Mouse (Mus musculus): ENCODE measurements around the gene Csnk1g2. TPM values are rescaled to one million over a fixed set of nuclear protein-coding genes. Genes with fewer than 3 reads are reported as not detected.

Gene Csnk1g2
- polyA plus RNA-seq, 1 experiment from 2014 or later, result 79.9 TPM

GRCm38 (mm10) chr10:80619465-80620244 lies 3.0 kb upstream of the Csnk1g2 start:
- H3K4me1 ChIP-seq (ENCODE audit: control insufficient read depth, insufficient read depth, low read length), result peaks cover 18% of the 10 kb centered on the region
- H3K4me3 ChIP-seq (ENCODE audit: low read depth, low read length), result no peak overlapping the region
- ATAC-seq, result no peak
- H3K27me3 ChIP-seq (ENCODE audit: control insufficient read depth, insufficient read depth, low read depth, low read length), result no peaks in the 10 kb centered on the region
- no peak overlapping the region for H3K4me2 ChIP-seq (ENCODE audit: low read length)
- no peaks in the 10 kb centered on the region for H3K9me3 ChIP-seq (replicated peaks; ENCODE audit: control insufficient read depth, low read length, poor library complexity, severe bottlenecking)
- 32% methylated on average over 8 of the region's 8 CpGs for WGBS
- peaks cover 5% of the 10 kb centered on the region for H3K36me3 ChIP-seq (ENCODE audit: control insufficient read depth, insufficient read depth, low read length)
- H3K27ac ChIP-seq (ENCODE audit: low read length), result no peak overlapping the region
- H3K9ac ChIP-seq (ENCODE audit: low read depth, low read length), result no peak overlapping the region

DNA sequence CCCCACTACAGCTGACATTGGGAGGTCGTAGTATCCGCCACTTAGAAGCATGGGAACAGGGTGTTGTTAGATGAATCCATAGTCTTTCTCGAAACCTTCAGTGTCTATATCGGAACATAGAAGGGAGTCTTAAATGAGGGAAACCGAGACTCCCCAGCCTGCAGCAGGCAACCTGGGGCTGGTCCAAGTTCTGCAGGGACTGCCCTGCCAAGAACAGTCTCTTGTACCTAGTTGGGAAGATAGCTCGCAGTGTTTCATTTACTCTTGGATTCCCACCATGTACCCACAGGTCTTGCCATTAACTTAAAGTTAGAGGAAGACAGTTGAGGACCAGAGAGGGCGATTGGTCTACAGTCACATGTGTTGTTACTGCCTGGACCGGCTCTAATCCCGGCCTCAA lies 2.3 kb upstream of the Csnk1g2 start:
- no peaks in the 10 kb centered on the region for H3K9me3 ChIP-seq (replicated peaks; ENCODE audit: control insufficient read depth, low read length, poor library complexity, severe bottlenecking)
- H3K4me1 ChIP-seq (ENCODE audit: control insufficient read depth, insufficient read depth, low read length), result peaks cover 24% of the 10 kb centered on the region
- H3K36me3 ChIP-seq (ENCODE audit: control insufficient read depth, insufficient read depth, low read length), result peaks cover 2% of the 10 kb centered on the region; the same call in 1 of the 2 replicates
- no peak overlapping the region for H3K9ac ChIP-seq (ENCODE audit: low read depth, low read length)
- 89% methylated on average over 9 of the region's 9 CpGs for WGBS
- ATAC-seq, result no peak
- no peak overlapping the region for H3K27ac ChIP-seq (ENCODE audit: low read length)
- H3K4me3 ChIP-seq (ENCODE audit: low read depth, low read length), result no peak overlapping the region
- H3K27me3 ChIP-seq (ENCODE audit: control insufficient read depth, insufficient read depth, low read depth, low read length), result no peaks in the 10 kb centered on the region
- no peak overlapping the region for H3K4me2 ChIP-seq (ENCODE audit: low read length)

GRCm38 (mm10) chr10:80620796-80621689 lies 1.6 kb upstream of the Csnk1g2 start:
- Histone ChIP-seq H3K27me3 (ENCODE audit: control insufficient read depth, insufficient read depth, low read depth, low read length) (no peaks in the 10 kb centered on the region), H3K9me3 (replicated peaks; ENCODE audit: control insufficient read depth, low read length, poor library complexity, severe bottlenecking) (no peaks in the 10 kb centered on the region), H3K27ac (ENCODE audit: low read length) (peak overlapping the region; percentile 98), H3K9ac (ENCODE audit: low read depth, low read length) (peak overlapping the region; percentile 66), H3K36me3 (ENCODE audit: control insufficient read depth, insufficient read depth, low read length) (no peaks in the 10 kb centered on the region), H3K4me1 (ENCODE audit: control insufficient read depth, insufficient read depth, low read length) (peaks cover 24% of the 10 kb centered on the region), H3K4me2 (ENCODE audit: low read length) (peak overlapping the region; percentile 85), H3K4me3 (ENCODE audit: low read depth, low read length) (peak overlapping the region; percentile 83)
- ATAC-seq, result 0 out of 2 replicates have a peak, but pooled peaks have one; percentile 0
- 47% methylated on average over 16 of the region's 16 CpGs for WGBS

DNA sequence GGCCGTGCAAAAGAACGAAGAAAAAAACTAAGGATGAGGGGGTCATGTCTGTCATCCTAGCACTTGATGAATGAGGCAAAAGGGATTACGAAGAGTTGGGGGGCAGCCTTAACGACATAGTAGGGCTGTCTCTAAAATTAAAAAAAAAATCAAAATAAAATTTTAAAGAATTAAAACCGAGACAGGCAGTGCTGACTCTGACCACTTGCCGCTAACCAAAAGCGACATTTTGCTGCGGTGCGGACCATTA lies 1.0 kb upstream of the Csnk1g2 start:
- Histone ChIP-seq H3K9ac (ENCODE audit: low read depth, low read length) (peak overlapping the region; percentile 66), H3K4me2 (ENCODE audit: low read length) (peak overlapping the region; percentile 85), H3K4me1 (ENCODE audit: control insufficient read depth, insufficient read depth, low read length) (peaks cover 24% of the 10 kb centered on the region), H3K36me3 (ENCODE audit: control insufficient read depth, insufficient read depth, low read length) (no peaks in the 10 kb centered on the region), H3K27me3 (ENCODE audit: control insufficient read depth, insufficient read depth, low read depth, low read length) (no peaks in the 10 kb centered on the region), H3K9me3 (replicated peaks; ENCODE audit: control insufficient read depth, low read length, poor library complexity, severe bottlenecking) (no peaks in the 10 kb centered on the region), H3K4me3 (ENCODE audit: low read depth, low read length) (peak overlapping the region; percentile 83), H3K27ac (ENCODE audit: low read length) (peak overlapping the region; percentile 98)
- WGBS, result under 1% methylated on average over 9 of the region's 9 CpGs
- ATAC-seq, result no peak

GRCm38 (mm10) chr10:80621940-80622660 lies 538 bp upstream of the Csnk1g2 start:
- H3K4me3 ChIP-seq (ENCODE audit: low read depth, low read length), result peak overlapping the region; percentile 83
- no peaks in the 10 kb centered on the region for H3K9me3 ChIP-seq (replicated peaks; ENCODE audit: control insufficient read depth, low read length, poor library complexity, severe bottlenecking)
- WGBS, result under 1% methylated on average over 64 of the region's 64 CpGs
- peak overlapping the region; percentile 85 for H3K4me2 ChIP-seq (ENCODE audit: low read length)
- peak overlapping the region; percentile 98 for H3K27ac ChIP-seq (ENCODE audit: low read length)
- no peaks in the 10 kb centered on the region for H3K27me3 ChIP-seq (ENCODE audit: control insufficient read depth, insufficient read depth, low read depth, low read length)
- H3K4me1 ChIP-seq (ENCODE audit: control insufficient read depth, insufficient read depth, low read length), result peaks cover 24% of the 10 kb centered on the region
- peak; percentile 96 for ATAC-seq
- peak overlapping the region; percentile 67 for H3K9ac ChIP-seq (ENCODE audit: low read depth, low read length)
- no peaks in the 10 kb centered on the region for H3K36me3 ChIP-seq (ENCODE audit: control insufficient read depth, insufficient read depth, low read length)

DNA sequence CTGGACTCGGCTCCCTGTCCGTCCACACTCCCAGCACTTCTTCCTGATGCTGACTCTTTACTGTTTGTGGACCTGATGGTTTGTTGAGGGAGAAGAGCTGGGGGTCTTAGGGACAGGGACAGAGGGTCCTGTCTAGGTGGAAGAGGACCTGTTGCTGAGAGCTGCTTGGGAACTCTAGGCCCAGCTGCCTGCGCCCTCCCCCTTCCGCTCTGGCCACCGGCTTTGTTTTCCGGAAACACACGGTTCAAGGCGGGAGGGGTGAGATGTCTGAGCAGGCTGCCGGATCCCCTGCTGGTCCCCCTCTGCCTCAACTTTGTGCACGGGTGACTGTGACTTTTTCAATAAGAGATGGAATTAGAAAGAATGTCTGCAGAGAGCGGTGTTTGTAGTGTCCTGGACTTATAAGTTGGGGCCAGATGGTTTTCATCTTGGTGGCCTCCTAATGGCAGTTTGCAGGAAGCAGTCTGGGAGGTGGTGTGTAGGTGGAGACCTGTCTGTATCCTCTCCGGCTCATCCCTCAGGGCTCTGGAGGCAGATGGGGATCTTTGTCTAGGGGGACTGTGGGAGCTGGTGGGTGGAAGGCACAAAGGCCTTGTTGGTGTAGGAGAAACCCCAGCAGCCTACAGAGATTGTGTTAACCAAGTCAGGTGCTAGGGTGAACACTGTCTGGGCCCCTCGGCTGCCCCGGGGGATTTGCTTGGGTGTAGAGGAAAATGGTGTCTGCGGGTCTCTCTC lies 986 bp downstream of the Csnk1g2 start:
- Histone ChIP-seq H3K27ac (ENCODE audit: low read length) (peak overlapping the region; percentile 98; the same call in 1 of the 2 replicates), H3K27me3 (ENCODE audit: control insufficient read depth, insufficient read depth, low read depth, low read length) (no peaks in the 10 kb centered on the region), H3K4me2 (ENCODE audit: low read length) (peak overlapping the region; percentile 59), H3K4me3 (ENCODE audit: low read depth, low read length) (peak overlapping the region; percentile 83), H3K9me3 (replicated peaks; ENCODE audit: control insufficient read depth, low read length, poor library complexity, severe bottlenecking) (no peaks in the 10 kb centered on the region), H3K36me3 (ENCODE audit: control insufficient read depth, insufficient read depth, low read length) (no peaks in the 10 kb centered on the region), H3K4me1 (ENCODE audit: control insufficient read depth, insufficient read depth, low read length) (peaks cover 24% of the 10 kb centered on the region), H3K9ac (ENCODE audit: low read depth, low read length) (peak overlapping the region; percentile 95)
- 17% methylated on average over 15 of the region's 15 CpGs for WGBS
- no peak for ATAC-seq

DNA sequence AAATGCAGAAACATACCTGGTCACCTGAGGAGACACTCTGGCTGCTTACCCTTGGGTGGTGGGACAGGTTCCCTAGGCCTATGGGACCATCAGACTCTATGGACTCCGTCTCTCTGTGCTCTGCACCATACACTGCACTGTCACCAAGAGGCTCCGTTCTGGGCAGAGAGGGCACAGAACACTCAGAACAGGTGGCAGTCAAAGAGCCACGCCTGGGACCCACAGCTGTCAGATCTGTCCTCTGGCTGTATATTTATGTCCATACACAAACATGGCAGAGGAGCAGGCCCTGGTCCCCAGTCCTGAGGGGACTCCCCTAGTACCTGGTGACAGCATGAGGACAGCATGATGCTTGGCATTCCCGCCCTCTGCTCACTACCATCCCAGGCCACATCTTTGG lies 3.1 kb downstream of the Csnk1g2 start:
- Histone ChIP-seq H3K4me2 (ENCODE audit: low read length) (no peak overlapping the region), H3K9me3 (replicated peaks; ENCODE audit: control insufficient read depth, low read length, poor library complexity, severe bottlenecking) (no peaks in the 10 kb centered on the region), H3K4me3 (ENCODE audit: low read depth, low read length) (no peak overlapping the region), H3K9ac (ENCODE audit: low read depth, low read length) (no peak overlapping the region), H3K4me1 (ENCODE audit: control insufficient read depth, insufficient read depth, low read length) (peaks cover 24% of the 10 kb centered on the region), H3K27ac (ENCODE audit: low read length) (no peak overlapping the region), H3K36me3 (ENCODE audit: control insufficient read depth, insufficient read depth, low read length) (no peaks in the 10 kb centered on the region), H3K27me3 (ENCODE audit: control insufficient read depth, insufficient read depth, low read depth, low read length) (no peaks in the 10 kb centered on the region)
- no peak for ATAC-seq
- 91% methylated on average over 4 of the region's 4 CpGs for WGBS

DNA sequence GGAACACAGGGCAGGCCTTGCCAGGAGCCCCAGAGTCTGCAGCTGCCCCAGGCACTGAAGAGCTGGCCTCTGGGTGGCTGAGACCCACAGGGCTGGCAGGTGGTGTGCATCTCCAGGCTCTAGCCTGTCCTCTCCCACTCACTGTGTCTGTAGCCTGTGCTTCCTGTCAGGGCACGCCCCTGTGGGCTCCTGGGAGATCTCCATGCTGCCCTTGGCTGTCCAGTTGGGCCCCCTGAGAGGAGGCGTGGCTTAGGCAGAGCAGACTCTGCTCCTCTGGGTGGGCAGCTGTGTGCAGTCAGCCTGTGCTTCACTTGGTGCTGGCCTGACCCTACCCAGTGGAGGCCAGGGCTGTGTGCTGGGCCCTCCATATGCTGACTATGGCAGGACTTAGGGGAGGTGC lies 5.0 kb downstream of the Csnk1g2 start:
- H3K9me3 ChIP-seq (replicated peaks; ENCODE audit: control insufficient read depth, low read length, poor library complexity, severe bottlenecking), result no peaks in the 10 kb centered on the region
- H3K4me1 ChIP-seq (ENCODE audit: control insufficient read depth, insufficient read depth, low read length), result peaks cover 20% of the 10 kb centered on the region
- no peak for ATAC-seq
- H3K9ac ChIP-seq (ENCODE audit: low read depth, low read length), result 0 out of 2 replicates have a peak overlapping the region, but pooled peaks have one; percentile 25
- no peaks in the 10 kb centered on the region for H3K36me3 ChIP-seq (ENCODE audit: control insufficient read depth, insufficient read depth, low read length)
- 63% methylated on average over 2 of the region's 2 CpGs for WGBS
- H3K27me3 ChIP-seq (ENCODE audit: control insufficient read depth, insufficient read depth, low read depth, low read length), result no peaks in the 10 kb centered on the region
- no peak overlapping the region for H3K4me3 ChIP-seq (ENCODE audit: low read depth, low read length)
- no peak overlapping the region for H3K4me2 ChIP-seq (ENCODE audit: low read length)
- H3K27ac ChIP-seq (ENCODE audit: low read length), result no peak overlapping the region

Measured in midbrain, embryonic 16.5 days (tissue).